Mouse (Mus musculus): ENCODE data around the gene Pde1c.

DNA sequence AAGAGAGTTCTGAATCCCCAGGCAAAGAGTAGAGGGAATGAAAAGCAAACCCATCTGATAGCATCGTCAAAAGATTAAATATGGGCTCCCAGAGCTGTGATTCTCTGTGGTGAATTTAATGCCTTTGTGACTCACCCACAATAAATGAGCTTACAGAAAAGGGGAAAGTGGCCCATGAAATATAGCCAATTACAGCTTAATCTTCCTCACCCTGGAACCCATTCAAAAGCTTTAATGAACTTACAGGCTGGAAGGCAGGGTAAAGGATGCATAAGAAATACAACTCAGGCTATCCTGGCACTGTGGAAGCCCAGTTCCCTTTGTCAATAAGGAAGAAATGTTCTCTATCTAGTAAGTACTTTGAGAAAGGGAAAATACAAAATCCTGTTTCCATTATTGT lies 240.8 kb downstream of the Pde1c start:
- TF ChIP-seq POLR2A (IDR thresholded peaks at IDR 0.05; ENCODE audit: control insufficient read depth, low read depth, low read length) (no peak), CTCF (IDR thresholded peaks at IDR 0.05; ENCODE audit: control insufficient read depth, insufficient read depth, insufficient replicate concordance, low read depth, low read length) (no peak)
